Mouse (Mus musculus) testis, adult 10 weeks (tissue): ENCODE data around the gene Tmem52b. TPM values are rescaled to one million over a fixed set of nuclear protein-coding genes. Genes with fewer than 3 reads are reported as not detected.

Experiments used
- polyA plus RNA-seq: library from polyadenylated mRNA; stranded (reverse); fragments of 350-450 nt; fragmentation: Illumina TruSeq; extraction: RNeasy Lipid Tissue Mini Kit (QIAGEN cat#74804); gene quantifications from one replicate; pipeline ENCODE4 v1.2.3, GENCODE M21; 2014; ENCODE audit warnings: low read depth, low replicate concordance

Gene Tmem52b
- polyA plus RNA-seq = not detected

GRCm38 (mm10) chr6:129512367-129512766 is at the start of gene Tmem52b:
Tmem52b (plus strand) TSS chr6:129512555.

GRCm38 (mm10) chr6:129507024-129507423 is 5.3 kb upstream of the Tmem52b start, which contains the start of gene Olr1:
Olr1 (minus strand) TSS chr6:129507165.

GRCm38 (mm10) chr6:129532942-129533860 is 20.8 kb downstream of the Tmem52b start, which contains the start of gene Gabarapl1:
Gabarapl1 (plus strand) TSS chr6:129533160.

Other genes starting within 250 kb of the Tmem52b start
- 0.49 TPM for gene Cd69, start 237.1 kb upstream of the Tmem52b start, polyA plus RNA-seq
- gene 4922502D21Rik, start 180.8 kb upstream of the Tmem52b start, polyA plus RNA-seq = 2,280 TPM
- gene Clec12a, start 169.9 kb upstream of the Tmem52b start, polyA plus RNA-seq = 1.7 TPM
- gene Clec12b, start 126.7 kb upstream of the Tmem52b start, polyA plus RNA-seq = 33.0 TPM
- 0.45 TPM for gene Clec1b, start 115.3 kb upstream of the Tmem52b start, polyA plus RNA-seq
- not detected for gene Clec9a, start 103.7 kb upstream of the Tmem52b start, polyA plus RNA-seq
- 0.15 TPM for gene Clec1a, start 60.6 kb upstream of the Tmem52b start, polyA plus RNA-seq
- gene Olr1, start 5.4 kb upstream of the Tmem52b start, polyA plus RNA-seq = 0.63 TPM
- gene Gabarapl1, start 20.6 kb downstream of the Tmem52b start, polyA plus RNA-seq = 171 TPM
- gene Klre1, start 65.3 kb downstream of the Tmem52b start, polyA plus RNA-seq = 0.94 TPM
- 0.25 TPM for gene Klrd1, start 79.2 kb downstream of the Tmem52b start, polyA plus RNA-seq
- gene Klrk1, start 111.3 kb downstream of the Tmem52b start, polyA plus RNA-seq = 0.11 TPM
- not detected for gene Klrc3, start 130.8 kb downstream of the Tmem52b start, polyA plus RNA-seq
- gene Klrc2, start 148.1 kb downstream of the Tmem52b start, polyA plus RNA-seq = not detected
- not detected for gene Klrc1, start 166.4 kb downstream of the Tmem52b start, polyA plus RNA-seq
- not detected for gene Klri1, start 204.6 kb downstream of the Tmem52b start, polyA plus RNA-seq
- gene Klri2, start 227.9 kb downstream of the Tmem52b start, polyA plus RNA-seq = not detected